20 mouse cellular contexts compared by ENCODE assay signal in genomic region chr4:82644797-82645196, GRCm38 (mm10).
DNase-seq lines count a peak whose midpoint lies in the region; ATAC-seq lines count a peak whose summit lies in the region.
"Had no signal": no experiment of that assay in that cellular context is flagged by ENCODE, and none has a peak within 500 bp of the region (broad histone marks: within the 10 kb centered on the region; RNA-seq: fewer than 3 reads in every experiment).

No protein-coding gene starts in this region.

- H3K9ac ChIP-seq in kidney, embryonic 14.5 days (ENCODE audit: low read depth, low read length): no peak overlapping the region
- no peak overlapping the region for H3K9ac ChIP-seq in neural tube, embryonic 12.5 days
- H3K9ac ChIP-seq: heart, embryonic 12.5 days; liver, embryonic 12.5 days; lung, embryonic 15.5 days had no signal

- no peak overlapping the region for H3K27ac ChIP-seq in kidney, embryonic 14.5 days (ENCODE audit: low read depth, low read length)
- H3K27ac ChIP-seq in neural tube, embryonic 12.5 days: no peak overlapping the region
- H3K27ac ChIP-seq: layer of hippocampus, adult 2 months; liver, embryonic 12.5 days; lung, embryonic 15.5 days had no signal

- WGBS in kidney, embryonic 14.5 days: 51% methylated on average over 9 of the region's 9 CpGs
- 73% methylated on average over 9 of the region's 9 CpGs for WGBS in neural tube, embryonic 12.5 days

- no peaks in the 10 kb centered on the region for H3K36me3 ChIP-seq in kidney, embryonic 14.5 days (ENCODE audit: control insufficient read depth, insufficient read depth, low read length)
- H3K36me3 ChIP-seq in neural tube, embryonic 12.5 days: no peaks in the 10 kb centered on the region
- H3K36me3 ChIP-seq: heart, embryonic 12.5 days; liver, embryonic 12.5 days; lung, embryonic 15.5 days had no signal

- peak; percentile 33 to 54 for DNase-seq in cerebellum, postnatal 10 days
- no peak for DNase-seq in cerebellum, adult 8-10 months
- DNase-seq in kidney, adult 9 months: no peak
- DNase-seq in neural tube, embryonic 10.5 days (ENCODE audit: extremely low spot score, low spot score): no peak
- no peak for DNase-seq in embryo, embryonic 9.5 days (ENCODE audit: extremely low spot score)
- DNase-seq in cerebellum, adult 9-10 months: no peak
- DNase-seq: adrenal gland, postnatal 10 days; cerebellum, postnatal 25 days; gastrocnemius, postnatal 14 days; heart, postnatal 4 days; kidney, adult 11 months; right cerebral cortex, postnatal 25 days; thymus, postnatal 25 days had no signal

- peak; percentile 52; the same call in 1 of the 2 replicates for ATAC-seq in kidney, embryonic 14.5 days (ENCODE audit: low FRiP score, low TSS enrichment)
- ATAC-seq in neural tube, embryonic 12.5 days (ENCODE audit: low FRiP score, low read depth): peak; percentile 67; the same call in 1 of the 2 replicates
- ATAC-seq: liver, embryonic 12.5 days had no signal

- no peak overlapping the region for H3K4me3 ChIP-seq in kidney, embryonic 14.5 days (ENCODE audit: low read length)
- H3K4me3 ChIP-seq in neural tube, embryonic 12.5 days: no peak overlapping the region
- H3K4me3 ChIP-seq: heart, embryonic 12.5 days; layer of hippocampus, adult 2 months; liver, embryonic 12.5 days; lung, embryonic 15.5 days; myocyte had no signal

- H3K4me1 ChIP-seq in kidney, embryonic 14.5 days (ENCODE audit: control insufficient read depth, insufficient read depth, low read length): no peaks in the 10 kb centered on the region
- peaks cover 5% of the 10 kb centered on the region; the same call in 1 of the 2 replicates for H3K4me1 ChIP-seq in neural tube, embryonic 12.5 days
- H3K4me1 ChIP-seq: liver, embryonic 12.5 days; lung, embryonic 15.5 days had no signal

- H3K27me3 ChIP-seq in kidney, embryonic 14.5 days (ENCODE audit: control insufficient read depth, insufficient read depth, low read length): no peaks in the 10 kb centered on the region
- no peaks in the 10 kb centered on the region for H3K27me3 ChIP-seq in neural tube, embryonic 12.5 days (replicated peaks)
- H3K27me3 ChIP-seq: heart, embryonic 12.5 days; liver, embryonic 12.5 days; lung, embryonic 15.5 days had no signal

- no peaks in the 10 kb centered on the region for H3K9me3 ChIP-seq in kidney, embryonic 14.5 days (ENCODE audit: control insufficient read depth, low read length)
- H3K9me3 ChIP-seq in neural tube, embryonic 12.5 days: no peaks in the 10 kb centered on the region
- H3K9me3 ChIP-seq: heart, embryonic 12.5 days; liver, embryonic 12.5 days; lung, embryonic 15.5 days had no signal

- H3K4me2 ChIP-seq in kidney, embryonic 14.5 days (replicated peaks; ENCODE audit: low read depth, low read length): no peak overlapping the region
- H3K4me2 ChIP-seq in neural tube, embryonic 12.5 days (replicated peaks): no peak overlapping the region
- H3K4me2 ChIP-seq: heart, embryonic 12.5 days; liver, embryonic 12.5 days; lung, embryonic 15.5 days had no signal

Comparison
In these comparisons a context has a peak if more than half of its experiments do, and no peak if none do; other contexts are left out.
1. DNase-seq: peak in cerebellum, postnatal 10 days (2 of 2); none in cerebellum, adult 8-10 months (single experiment), kidney, adult 9 months (single experiment), neural tube, embryonic 10.5 days (single experiment), embryo, embryonic 9.5 days (single experiment) and cerebellum, adult 9-10 months (single experiment).